Mouse (Mus musculus): Measurements from ENCODE around the gene Gm21970.

- TF ChIP-seq POLR2A (IDR thresholded peaks at IDR 0.05; ENCODE audit: insufficient read length, low read depth): no peak
- TF ChIP-seq TCF12 (IDR thresholded peaks at IDR 0.05; ENCODE audit: insufficient read depth, poor library complexity, severe bottlenecking): no peak
- TF ChIP-seq MYOD1 (IDR thresholded peaks at IDR 0.05; ENCODE audit: control insufficient read depth in 1 of 3, insufficient read length in 2 of 3, low read depth in 2 of 3): peak in 1 of 3 experiments; percentile 15
Measured at GRCm38 (mm10) chr16:91406585-91407220, 15.2 kb downstream of the Gm21970 start.
